Mouse (Mus musculus): ENCODE measurements around the gene Tagln.

DNA sequence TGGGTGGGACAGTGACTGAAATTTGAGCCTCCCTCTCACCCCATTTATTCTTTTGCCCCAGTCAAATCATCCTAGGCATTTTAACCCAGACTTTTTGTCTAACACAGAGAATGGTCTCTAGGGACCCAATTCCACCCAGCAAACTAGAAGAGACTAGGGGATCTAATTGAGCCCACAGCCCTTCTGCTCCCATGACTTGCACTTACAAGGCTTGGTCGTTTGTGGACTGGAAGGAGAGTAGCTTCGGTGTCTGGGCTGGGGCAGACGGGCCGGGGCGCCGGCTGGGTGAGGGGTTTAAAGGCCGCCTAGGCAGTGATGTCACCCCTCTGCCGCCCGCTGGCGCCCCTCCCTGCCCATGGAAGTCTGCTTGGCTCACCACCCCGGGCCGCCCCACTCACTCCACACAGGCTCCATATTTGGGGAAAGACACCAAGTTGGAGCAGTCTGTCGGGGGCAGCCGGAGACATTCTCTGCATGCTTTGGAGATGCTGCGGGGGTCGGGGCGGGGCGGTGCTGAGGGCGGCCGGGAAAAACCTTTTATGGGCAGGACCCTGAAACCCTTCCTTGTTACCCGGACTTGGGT lies at the start of gene Tagln:
- no peak for TF ChIP-seq CTCF (IDR thresholded peaks at IDR 0.05; ENCODE audit: control insufficient read depth, insufficient read depth, low read length)
- no peak for TF ChIP-seq POLR2A (IDR thresholded peaks at IDR 0.05; ENCODE audit: borderline replicate concordance, control insufficient read depth, low read depth, low read length)

Data from bone marrow, adult 2 months (tissue).